Mouse (Mus musculus): ENCODE measurements around the gene Lemd2. TPM values are rescaled to one million over a fixed set of nuclear protein-coding genes. Genes with fewer than 3 reads are reported as not detected.

The Lemd2 gene
- polyA plus RNA-seq, 1 experiment: 92.0 TPM

DNA sequence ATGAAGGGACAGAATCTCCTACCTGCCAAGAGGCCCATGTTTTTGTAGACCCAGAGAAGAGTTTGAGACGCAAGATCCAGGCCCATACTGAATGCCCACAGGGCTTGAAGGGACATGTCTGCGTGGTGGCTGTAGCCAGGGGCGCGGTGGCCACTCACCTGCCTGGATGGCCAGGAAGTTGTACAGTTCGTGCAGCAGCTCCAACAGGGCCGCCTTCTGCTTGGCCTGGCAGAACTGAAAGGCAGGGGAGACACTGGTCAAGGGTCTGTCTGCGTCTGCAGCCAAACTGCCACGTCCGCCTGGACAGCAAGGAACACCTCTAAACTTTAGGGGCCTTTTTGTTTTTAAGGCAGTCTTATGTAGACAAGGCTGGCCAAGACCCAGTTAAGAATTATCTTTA is 5.1 kb downstream of the Lemd2 start:
- WGBS: 97% methylated on average over 9 of the region's 9 CpGs
- no peaks in the 10 kb centered on the region for H3K27me3 ChIP-seq (ENCODE audit: control insufficient read depth, insufficient read depth, low read length)
- no peak overlapping the region for H3K4me3 ChIP-seq (ENCODE audit: low read depth, low read length)
- H3K36me3 ChIP-seq (ENCODE audit: control insufficient read depth, insufficient read depth, low read length): peaks cover 41% of the 10 kb centered on the region
- peaks cover 2% of the 10 kb centered on the region; the same call in 1 of the 2 replicates for H3K4me1 ChIP-seq (ENCODE audit: control insufficient read depth, insufficient read depth, insufficient read length, low read length)
- no peak overlapping the region for H3K27ac ChIP-seq (ENCODE audit: insufficient read depth, low read depth, low read length)
- TF ChIP-seq POLR2A (IDR thresholded peaks at IDR 0.05; ENCODE audit: low read depth, low read length) (no peak), CTCF (IDR thresholded peaks at IDR 0.05; ENCODE audit: extremely low read depth, insufficient read length, insufficient replicate concordance, low read depth, low read length) (no peak)

DNA sequence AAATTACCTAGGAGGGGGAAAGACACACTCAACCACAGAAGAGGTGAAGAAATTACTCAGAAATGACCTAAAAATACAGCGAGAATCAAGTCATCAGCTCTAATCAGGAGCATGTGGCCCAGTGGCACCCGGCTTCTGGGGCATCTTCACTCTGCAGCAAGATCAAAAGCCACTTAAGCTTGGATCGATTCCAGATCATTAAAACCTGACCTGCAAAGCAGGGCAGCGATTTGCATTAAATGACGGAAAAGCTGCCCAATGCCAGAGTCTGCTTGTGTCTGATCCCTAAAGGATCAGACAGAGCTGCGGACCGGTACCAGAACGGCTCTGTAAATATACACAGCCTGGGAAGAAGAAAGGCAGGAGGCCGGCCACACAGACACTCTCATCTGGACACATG is 8.1 kb downstream of the Lemd2 start:
- Histone ChIP-seq H3K27me3 (ENCODE audit: control insufficient read depth, insufficient read depth, low read length) (no peaks in the 10 kb centered on the region), H3K4me3 (ENCODE audit: low read depth, low read length) (no peak overlapping the region), H3K4me1 (ENCODE audit: control insufficient read depth, insufficient read depth, insufficient read length, low read length) (peaks cover 2% of the 10 kb centered on the region; the same call in 1 of the 2 replicates), H3K36me3 (ENCODE audit: control insufficient read depth, insufficient read depth, low read length) (peaks cover 63% of the 10 kb centered on the region), H3K27ac (ENCODE audit: insufficient read depth, low read depth, low read length) (no peak overlapping the region)
- WGBS: 68% methylated on average over 9 of the region's 9 CpGs
- TF ChIP-seq POLR2A (IDR thresholded peaks at IDR 0.05; ENCODE audit: low read depth, low read length): no peak
- TF ChIP-seq CTCF (IDR thresholded peaks at IDR 0.05; ENCODE audit: extremely low read depth, insufficient read length, insufficient replicate concordance, low read depth, low read length): no peak

DNA sequence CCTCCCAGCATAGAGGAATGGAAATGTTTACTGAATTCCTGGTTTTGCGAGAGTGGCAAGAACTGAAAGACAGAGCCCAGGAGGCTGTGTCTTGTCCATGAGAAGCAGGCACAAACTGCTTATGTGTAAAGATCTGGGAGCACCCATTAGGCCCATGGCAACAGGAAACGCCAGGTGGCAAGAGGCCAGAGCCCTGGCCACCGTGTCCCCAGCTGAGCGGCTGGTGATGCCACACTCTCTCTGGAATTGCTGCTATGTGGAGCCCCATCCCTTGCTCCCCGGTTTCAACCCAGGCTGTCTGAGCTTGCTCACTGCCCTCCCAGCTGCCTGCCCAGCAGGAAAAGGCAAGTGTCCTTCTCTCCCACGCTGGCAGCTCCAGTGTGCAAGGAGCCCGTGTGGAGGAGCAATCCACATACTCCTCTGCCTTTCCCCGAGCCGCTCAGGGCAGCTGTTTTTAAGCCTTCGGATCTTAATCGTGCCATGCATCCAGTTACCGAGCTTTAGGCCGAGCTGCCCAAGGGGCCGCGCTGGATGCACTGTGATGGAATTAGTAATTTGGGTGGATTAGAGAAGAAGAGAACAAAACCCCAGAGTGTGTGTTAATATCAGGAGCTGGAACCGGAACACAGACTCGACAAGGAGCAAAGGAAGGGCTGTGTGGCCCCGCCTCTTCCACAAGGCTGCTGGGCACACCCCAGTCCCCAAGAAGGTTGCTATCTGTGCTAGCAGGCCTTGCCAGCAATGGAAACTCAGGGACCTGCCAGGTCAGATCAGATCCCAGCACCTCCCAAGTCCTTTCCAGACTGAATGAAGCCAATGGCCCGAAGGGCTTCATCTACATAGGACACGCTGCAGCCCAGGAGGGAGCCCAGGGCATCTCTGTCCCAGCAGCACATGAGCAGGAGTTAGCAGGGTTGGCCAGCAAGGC is 9.7 kb downstream of the Lemd2 start:
- WGBS: 80% methylated on average over 20 of the region's 20 CpGs
- Histone ChIP-seq H3K27ac (ENCODE audit: insufficient read depth, low read depth, low read length) (no peak overlapping the region), H3K4me1 (ENCODE audit: control insufficient read depth, insufficient read depth, insufficient read length, low read length) (no peaks in the 10 kb centered on the region), H3K27me3 (ENCODE audit: control insufficient read depth, insufficient read depth, low read length) (no peaks in the 10 kb centered on the region), H3K36me3 (ENCODE audit: control insufficient read depth, insufficient read depth, low read length) (peaks cover 61% of the 10 kb centered on the region), H3K4me3 (ENCODE audit: low read depth, low read length) (no peak overlapping the region)
- TF ChIP-seq CTCF (IDR thresholded peaks at IDR 0.05; ENCODE audit: extremely low read depth, insufficient read length, insufficient replicate concordance, low read depth, low read length) (no peak), POLR2A (IDR thresholded peaks at IDR 0.05; ENCODE audit: low read depth, low read length) (no peak)

DNA sequence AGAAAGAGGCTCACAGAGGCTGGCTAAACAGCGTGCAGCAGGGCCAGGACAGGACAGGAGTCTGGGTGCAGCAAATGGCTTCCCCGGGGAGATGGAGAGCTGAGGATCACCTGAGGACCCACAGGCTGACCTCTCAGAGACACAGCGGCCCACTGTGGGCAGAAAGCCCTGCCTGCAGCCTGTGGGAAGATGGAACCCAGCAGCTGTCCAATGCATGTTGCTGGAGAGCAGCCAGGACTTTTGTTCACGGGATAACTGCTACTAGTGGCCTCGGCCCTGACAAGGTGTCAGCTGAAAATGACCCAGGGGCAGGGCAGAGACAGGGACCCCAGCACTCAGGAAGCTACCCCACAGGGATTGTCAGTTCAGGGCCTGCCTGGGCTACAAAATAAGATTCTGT is 12.5 kb downstream of the Lemd2 start:
- no peaks in the 10 kb centered on the region for H3K4me1 ChIP-seq (ENCODE audit: control insufficient read depth, insufficient read depth, insufficient read length, low read length)
- no peak overlapping the region for H3K4me3 ChIP-seq (ENCODE audit: low read depth, low read length)
- peaks cover 53% of the 10 kb centered on the region for H3K36me3 ChIP-seq (ENCODE audit: control insufficient read depth, insufficient read depth, low read length)
- H3K27me3 ChIP-seq (ENCODE audit: control insufficient read depth, insufficient read depth, low read length): no peaks in the 10 kb centered on the region
- 66% methylated on average over 5 of the region's 5 CpGs for WGBS
- H3K27ac ChIP-seq (ENCODE audit: insufficient read depth, low read depth, low read length): no peak overlapping the region
- no peak for TF ChIP-seq POLR2A (IDR thresholded peaks at IDR 0.05; ENCODE audit: low read depth, low read length)
- no peak for TF ChIP-seq CTCF (IDR thresholded peaks at IDR 0.05; ENCODE audit: extremely low read depth, insufficient read length, insufficient replicate concordance, low read depth, low read length)

DNA sequence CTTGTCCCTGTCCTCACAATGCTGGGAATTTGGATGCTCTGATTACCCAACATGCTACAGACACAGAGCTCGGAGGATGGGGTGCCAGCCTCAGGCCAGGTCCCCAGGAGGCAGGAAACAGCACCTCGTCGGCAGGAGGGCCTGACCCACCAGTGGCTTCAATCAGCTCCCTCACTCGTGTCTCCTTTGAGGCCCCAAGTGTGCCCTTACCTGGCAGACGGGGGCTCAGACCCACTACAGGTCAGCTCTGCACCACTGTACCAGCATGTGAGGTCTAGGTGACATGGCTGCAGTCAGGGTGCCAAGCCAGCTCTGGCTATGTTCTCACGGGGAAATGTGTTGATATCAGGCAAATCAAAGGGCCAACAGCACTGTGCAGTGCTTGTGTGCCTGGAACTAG is 13.1 kb downstream of the Lemd2 start:
- no peaks in the 10 kb centered on the region for H3K4me1 ChIP-seq (ENCODE audit: control insufficient read depth, insufficient read depth, insufficient read length, low read length)
- 76% methylated on average over 6 of the region's 6 CpGs for WGBS
- peaks cover 49% of the 10 kb centered on the region for H3K36me3 ChIP-seq (ENCODE audit: control insufficient read depth, insufficient read depth, low read length)
- no peak overlapping the region for H3K27ac ChIP-seq (ENCODE audit: insufficient read depth, low read depth, low read length)
- TF ChIP-seq CTCF (IDR thresholded peaks at IDR 0.05; ENCODE audit: extremely low read depth, insufficient read length, insufficient replicate concordance, low read depth, low read length): no peak
- H3K4me3 ChIP-seq (ENCODE audit: low read depth, low read length): no peak overlapping the region
- H3K27me3 ChIP-seq (ENCODE audit: control insufficient read depth, insufficient read depth, low read length): no peaks in the 10 kb centered on the region

DNA sequence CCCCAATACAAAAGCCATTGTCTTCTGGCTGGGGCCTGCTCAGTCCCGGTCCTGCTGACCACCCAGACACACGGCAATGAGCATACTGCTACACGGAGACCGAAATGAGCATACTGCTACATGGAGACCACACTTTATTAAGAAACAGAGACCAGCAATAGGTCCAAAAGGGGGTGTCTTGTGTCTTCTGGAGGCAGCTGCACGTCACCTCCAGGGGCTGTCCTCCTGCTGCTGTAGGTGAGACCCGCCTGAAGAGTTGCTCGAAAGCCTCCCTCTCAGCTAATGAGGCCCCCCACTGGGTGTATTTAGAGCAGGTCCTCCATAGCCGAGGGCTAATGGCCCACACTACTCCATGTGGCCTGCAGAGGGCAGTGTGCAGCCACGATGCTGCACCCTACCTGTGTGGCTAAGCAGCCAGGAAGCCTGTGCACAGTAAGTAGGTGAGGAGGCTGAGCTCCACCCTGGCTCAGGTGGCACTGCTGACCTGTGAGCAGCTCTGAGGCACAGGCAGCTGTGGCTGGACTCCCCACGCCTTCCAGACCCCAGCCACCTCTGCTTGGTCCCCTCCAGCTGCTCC is 14.5 kb downstream of the Lemd2 start:
- Histone ChIP-seq H3K27ac (ENCODE audit: insufficient read depth, low read depth, low read length) (no peak overlapping the region), H3K4me1 (ENCODE audit: control insufficient read depth, insufficient read depth, insufficient read length, low read length) (no peaks in the 10 kb centered on the region), H3K36me3 (ENCODE audit: control insufficient read depth, insufficient read depth, low read length) (peaks cover 37% of the 10 kb centered on the region), H3K27me3 (ENCODE audit: control insufficient read depth, insufficient read depth, low read length) (no peaks in the 10 kb centered on the region), H3K4me3 (ENCODE audit: low read depth, low read length) (no peak overlapping the region)
- WGBS: 55% methylated on average over 10 of the region's 10 CpGs
- TF ChIP-seq POLR2A (IDR thresholded peaks at IDR 0.05; ENCODE audit: low read depth, low read length): no peak
- TF ChIP-seq CTCF (IDR thresholded peaks at IDR 0.05; ENCODE audit: extremely low read depth, insufficient read length, insufficient replicate concordance, low read depth, low read length): peak; percentile 86

DNA sequence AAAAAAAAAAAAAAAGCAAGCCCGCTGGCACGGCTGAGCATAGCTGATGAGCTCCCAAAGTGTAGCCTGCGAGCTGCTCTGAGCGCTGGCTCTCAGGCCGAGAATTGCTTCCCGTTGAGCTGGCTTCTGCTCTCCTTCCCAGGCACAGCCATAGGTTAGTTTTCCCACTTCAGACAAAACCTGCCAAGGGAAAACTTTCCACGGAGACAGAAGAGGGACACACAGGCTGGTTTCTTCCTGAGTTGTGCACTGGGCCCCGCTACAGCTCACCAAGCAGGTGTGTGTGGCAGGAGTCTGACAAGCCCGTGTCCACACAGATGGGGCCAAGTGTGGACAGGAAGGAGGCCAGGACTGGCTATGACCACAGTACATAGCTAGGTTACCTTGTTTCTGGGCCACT is 15.4 kb downstream of the Lemd2 start:
- TF ChIP-seq POLR2A (IDR thresholded peaks at IDR 0.05; ENCODE audit: low read depth, low read length) (no peak), CTCF (IDR thresholded peaks at IDR 0.05; ENCODE audit: extremely low read depth, insufficient read length, insufficient replicate concordance, low read depth, low read length) (no peak)
- 67% methylated on average over 9 of the region's 9 CpGs for WGBS
- H3K27me3 ChIP-seq (ENCODE audit: control insufficient read depth, insufficient read depth, low read length): no peaks in the 10 kb centered on the region
- H3K27ac ChIP-seq (ENCODE audit: insufficient read depth, low read depth, low read length): no peak overlapping the region
- no peak overlapping the region for H3K4me3 ChIP-seq (ENCODE audit: low read depth, low read length)
- peaks cover 29% of the 10 kb centered on the region for H3K36me3 ChIP-seq (ENCODE audit: control insufficient read depth, insufficient read depth, low read length)
- H3K4me1 ChIP-seq (ENCODE audit: control insufficient read depth, insufficient read depth, insufficient read length, low read length): no peaks in the 10 kb centered on the region

Measured in small intestine, adult 2 months (tissue).